Mouse (Mus musculus) forebrain, embryonic 10.5 days (tissue): ENCODE data around the gene Eya4. TPM values are rescaled to one million over a fixed set of nuclear protein-coding genes. Genes with fewer than 3 reads are reported as not detected.
A peak's percentile ranks its signal among the peaks of the same experiment; 100 is the strongest.

Experiments used
- DNase-seq: peaks from one replicate; pipeline ENCODE4 v3.0.0-alpha.2; 2017; ENCODE audit warnings: low spot score; ENCODE audit errors: extremely low spot score
- H3K27ac ChIP-seq: fragments of 300-500 bp; sonication (generic); 2 replicates; pipeline ENCODE4 v1.5.1; 2016; ENCODE audit warnings: mild to moderate bottlenecking
- H3K27me3 ChIP-seq: fragments of 300-500 bp; sonication (generic); 2 replicates; pipeline ENCODE4 v1.6.1; 2016; ENCODE audit warnings: mild to moderate bottlenecking; ENCODE audit not compliant: poor library complexity, severe bottlenecking
- H3K36me3 ChIP-seq: fragments of 300-500 bp; sonication (generic); replicated peaks from 2 replicates; pipeline ENCODE4 v1.6.1; 2016; ENCODE audit warnings: mild to moderate bottlenecking, moderate library complexity
- H3K4me1 ChIP-seq: fragments of 300-500 bp; sonication (generic); 2 replicates; pipeline ENCODE4 v1.6.1; 2016
- H3K4me3 ChIP-seq: fragments of 300-500 bp; sonication (generic); 2 replicates; pipeline ENCODE4 v1.5.1; 2016; ENCODE audit warnings: mild to moderate bottlenecking, moderate library complexity
- H3K9me3 ChIP-seq: fragments of 300-500 bp; sonication (generic); 2 replicates; pipeline ENCODE4 v1.6.1; 2016; ENCODE audit warnings: mild to moderate bottlenecking, moderate library complexity
- WGBS: fragments of 180-500 bp; shearing (Covaris S2); methylation state at CpG from one replicate; pipeline ENCODE4 v1.1.7; 2016; 5-methylcytosine and 5-hydroxymethylcytosine counted together
- polyA plus RNA-seq: library from polyadenylated mRNA; unstranded; fragments of >200 nt; fragmentation: Nextera tagmentation; extraction: Ambion mirVana; gene quantifications from 2 replicates; pipeline ENCODE4 v1.2.1, GENCODE M21; 2016

Eya4 gene
- polyA plus RNA-seq, 1 experiment from 2014 or later, result 5.1 TPM

DNA sequence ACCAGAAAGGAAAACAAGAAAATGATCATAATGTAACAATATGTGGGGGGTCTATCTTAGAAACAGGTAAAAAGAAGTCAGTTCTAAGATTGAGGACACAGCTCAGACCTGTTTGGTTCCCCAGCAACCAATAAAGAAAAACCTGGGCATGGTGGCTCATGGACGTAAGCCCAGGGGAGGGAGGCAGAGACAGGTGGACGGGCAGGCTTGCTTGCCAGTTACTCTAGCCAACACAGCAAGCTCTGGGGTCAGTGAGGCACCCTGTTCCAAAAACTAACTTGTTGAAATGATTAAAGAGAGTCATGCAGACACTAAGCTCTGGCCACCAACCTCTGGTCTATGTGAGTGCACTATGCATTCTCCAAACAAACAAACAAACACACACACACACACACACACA, 139.2 kb downstream of the Eya4 start:
- H3K27ac ChIP-seq, result no peak overlapping the region
- 97% methylated on average over 2 of the region's 2 CpGs for WGBS
- no peaks in the 10 kb centered on the region for H3K9me3 ChIP-seq
- H3K4me1 ChIP-seq, result no peaks in the 10 kb centered on the region
- no peaks in the 10 kb centered on the region for H3K36me3 ChIP-seq
- DNase-seq, result no peak
- H3K27me3 ChIP-seq, result no peaks in the 10 kb centered on the region
- no peak overlapping the region for H3K4me3 ChIP-seq

DNA sequence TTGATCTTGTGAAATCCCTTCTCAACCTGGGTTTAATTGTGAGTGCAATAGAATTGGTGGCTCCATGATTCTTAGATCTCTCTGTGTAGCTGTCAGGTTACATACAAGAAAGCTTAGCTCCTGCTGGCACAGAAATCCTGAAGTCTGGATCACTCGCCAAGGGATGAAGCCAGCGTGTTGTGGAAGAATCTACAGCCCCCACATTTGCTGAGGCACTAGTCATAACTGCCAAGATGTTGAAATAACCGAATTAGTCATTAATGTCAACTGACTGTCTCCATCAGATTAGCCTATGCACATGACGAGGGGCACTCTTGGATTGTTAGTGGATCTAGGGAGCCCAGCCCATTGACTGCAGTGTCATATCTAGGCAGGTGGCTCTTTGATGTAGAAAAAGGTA, 146.7 kb downstream of the Eya4 start:
- no peak overlapping the region for H3K4me3 ChIP-seq
- H3K9me3 ChIP-seq, result no peaks in the 10 kb centered on the region
- DNase-seq, result no peak
- no peaks in the 10 kb centered on the region for H3K27me3 ChIP-seq
- WGBS, result 72% methylated on average over 4 of the region's 4 CpGs
- H3K27ac ChIP-seq, result no peak overlapping the region
- peaks cover 17% of the 10 kb centered on the region for H3K4me1 ChIP-seq
- no peaks in the 10 kb centered on the region for H3K36me3 ChIP-seq

DNA sequence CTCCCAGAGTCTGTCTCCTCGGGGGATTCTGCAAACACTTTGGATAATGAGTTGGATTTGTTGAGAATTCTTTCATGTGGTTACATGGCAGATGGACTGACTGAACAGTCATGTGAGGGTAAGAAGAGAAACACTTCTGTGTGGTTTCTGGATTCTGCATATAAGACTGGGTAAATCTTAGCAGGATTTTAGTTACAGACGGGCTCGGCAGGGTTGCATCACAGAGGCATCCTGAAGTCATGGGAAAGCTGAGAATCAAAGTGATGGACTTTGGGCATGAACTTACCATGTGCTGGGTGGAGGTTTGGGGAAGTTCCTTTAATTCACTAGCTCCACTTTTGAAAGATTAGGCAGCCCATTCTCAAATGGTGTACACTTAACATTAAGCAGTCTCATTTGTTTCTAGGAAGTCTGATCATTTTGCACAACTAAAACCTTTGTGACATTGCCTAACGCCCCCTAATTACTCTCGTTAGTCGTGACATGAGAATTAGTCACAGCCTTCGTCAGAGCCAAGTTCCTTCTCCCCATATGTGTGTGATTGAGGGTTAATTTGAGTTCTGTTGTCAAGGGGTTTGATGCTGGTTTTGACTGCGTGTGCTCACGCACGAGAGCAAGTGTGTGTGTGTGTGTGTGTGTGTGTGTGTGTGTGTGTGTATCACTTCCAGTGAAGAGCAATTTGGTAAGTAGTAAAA, 147.3 kb downstream of the Eya4 start:
- no peak overlapping the region for H3K4me3 ChIP-seq
- no peak overlapping the region for H3K27ac ChIP-seq
- no peak for DNase-seq
- H3K36me3 ChIP-seq, result no peaks in the 10 kb centered on the region
- 50% methylated on average over 10 of the region's 10 CpGs for WGBS
- no peaks in the 10 kb centered on the region for H3K27me3 ChIP-seq
- H3K4me1 ChIP-seq, result peaks cover 17% of the 10 kb centered on the region
- H3K9me3 ChIP-seq, result no peaks in the 10 kb centered on the region

DNA sequence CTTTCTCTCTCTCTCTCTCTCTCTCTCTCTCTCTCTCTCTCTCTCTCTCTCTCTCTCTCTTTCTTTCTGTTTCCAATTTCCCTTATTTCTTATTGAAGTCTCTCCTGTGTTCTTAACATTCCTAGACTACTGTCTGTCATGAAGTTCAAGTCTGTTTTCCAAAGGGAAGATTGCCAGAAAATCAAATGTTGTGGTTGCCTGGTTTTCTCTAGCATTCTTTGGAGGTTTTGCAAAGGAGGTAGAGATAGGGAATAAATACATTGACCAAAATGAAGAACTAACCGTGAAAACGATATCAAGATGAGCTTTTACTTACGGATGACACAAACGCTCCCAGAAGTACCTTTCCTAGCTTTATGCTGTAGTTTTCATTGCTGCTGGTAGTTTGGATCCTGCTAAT, 148.0 kb downstream of the Eya4 start:
- H3K27me3 ChIP-seq, result no peaks in the 10 kb centered on the region
- H3K27ac ChIP-seq, result no peak overlapping the region
- H3K36me3 ChIP-seq, result no peaks in the 10 kb centered on the region
- DNase-seq, result no peak
- peaks cover 17% of the 10 kb centered on the region for H3K4me1 ChIP-seq
- no peaks in the 10 kb centered on the region for H3K9me3 ChIP-seq
- H3K4me3 ChIP-seq, result no peak overlapping the region
- 90% methylated on average over 4 of the region's 4 CpGs for WGBS

DNA sequence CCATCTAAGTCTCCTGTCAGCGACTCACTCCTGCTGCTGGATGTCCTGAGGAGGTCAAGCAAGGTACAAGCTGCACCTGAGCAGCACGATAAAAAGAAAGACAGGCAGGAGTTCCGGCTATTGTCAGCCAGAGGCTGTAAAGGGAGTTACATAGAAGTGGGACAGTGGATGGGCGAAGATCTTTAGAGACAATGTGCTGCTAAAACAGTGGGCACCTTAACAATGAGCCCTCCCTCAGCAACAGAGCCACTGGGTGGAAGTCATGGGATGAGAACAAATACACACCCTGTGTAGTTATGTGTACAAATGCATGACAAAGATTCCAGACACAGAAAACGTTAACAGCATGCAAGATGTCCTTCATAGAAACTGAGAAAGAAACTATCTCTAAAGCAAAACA, 152.3 kb downstream of the Eya4 start:
- H3K4me1 ChIP-seq, result peaks cover 16% of the 10 kb centered on the region
- H3K4me3 ChIP-seq, result no peak overlapping the region
- H3K36me3 ChIP-seq, result no peaks in the 10 kb centered on the region
- no peak overlapping the region for H3K27ac ChIP-seq
- 80% methylated on average over 5 of the region's 5 CpGs for WGBS
- no peaks in the 10 kb centered on the region for H3K27me3 ChIP-seq
- DNase-seq, result no peak
- H3K9me3 ChIP-seq, result no peaks in the 10 kb centered on the region

DNA sequence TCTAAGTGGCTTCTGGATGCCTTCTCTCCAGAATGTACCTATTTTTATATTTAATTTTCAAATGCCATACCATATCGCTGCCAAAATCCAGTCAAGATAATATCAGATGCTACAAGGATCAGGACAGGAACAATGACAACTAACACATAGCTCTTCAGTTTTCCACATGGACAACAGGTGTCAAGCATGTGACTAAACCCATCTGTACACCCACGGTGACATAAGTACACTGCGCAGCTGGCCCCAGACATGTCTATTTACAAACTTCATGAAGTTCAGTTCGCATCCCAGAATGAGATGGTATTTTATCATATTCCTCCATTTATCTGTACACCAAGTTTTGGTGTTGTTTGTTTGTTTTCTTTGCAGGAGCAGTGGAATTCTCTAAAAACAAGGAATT, 154.2 kb downstream of the Eya4 start:
- Histone ChIP-seq H3K27me3 (no peaks in the 10 kb centered on the region), H3K9me3 (no peaks in the 10 kb centered on the region), H3K4me1 (peaks cover 11% of the 10 kb centered on the region), H3K27ac (no peak overlapping the region), H3K4me3 (no peak overlapping the region), H3K36me3 (no peaks in the 10 kb centered on the region)
- DNase-seq, result no peak
- WGBS, result 95% methylated on average over 4 of the region's 4 CpGs

DNA sequence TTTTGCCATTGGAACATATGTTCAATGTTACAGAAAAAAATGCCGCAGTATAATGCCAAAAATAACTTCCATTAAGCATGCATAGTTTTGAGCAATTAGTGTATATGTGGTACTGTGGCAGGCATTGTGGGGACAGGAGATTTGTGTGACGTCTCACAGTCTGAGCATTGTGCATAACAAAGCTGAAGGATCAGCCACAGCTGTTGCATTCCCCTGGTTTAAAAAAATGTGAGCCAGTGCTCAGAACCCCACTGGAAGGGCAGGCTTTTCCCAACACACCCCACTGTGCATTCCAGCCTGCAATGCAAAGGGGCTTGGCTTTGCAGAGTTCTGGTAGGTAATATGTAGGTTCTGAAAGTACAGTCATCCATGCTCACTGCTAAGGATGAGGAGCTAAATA, 155.2 kb downstream of the Eya4 start:
- H3K4me1 ChIP-seq, result peaks cover 11% of the 10 kb centered on the region
- H3K27me3 ChIP-seq, result no peaks in the 10 kb centered on the region
- WGBS, result 42% methylated on average over 2 of the region's 2 CpGs
- no peaks in the 10 kb centered on the region for H3K36me3 ChIP-seq
- no peak for DNase-seq
- H3K9me3 ChIP-seq, result no peaks in the 10 kb centered on the region
- peak overlapping the region; percentile 60; the same call in 1 of the 2 replicates for H3K27ac ChIP-seq
- no peak overlapping the region for H3K4me3 ChIP-seq

DNA sequence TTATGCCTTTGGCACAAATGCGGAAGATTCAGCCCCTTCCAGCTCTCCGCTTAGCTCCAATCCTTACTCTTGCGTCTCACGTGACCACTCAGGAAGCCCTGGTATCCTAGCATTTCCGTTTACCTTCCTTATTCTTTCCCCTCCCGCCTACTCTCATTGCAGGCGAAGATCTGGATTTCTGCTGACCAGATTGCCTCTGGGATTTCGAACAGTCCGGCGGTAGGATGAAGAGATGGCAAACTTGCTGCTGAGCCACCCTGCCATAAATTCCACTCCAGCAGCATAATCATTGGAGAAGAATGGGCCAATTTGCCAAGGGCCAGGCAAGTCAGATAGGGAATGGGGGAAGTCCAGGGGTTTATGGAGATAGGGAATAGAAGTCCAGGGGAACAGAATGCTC, 160.8 kb downstream of the Eya4 start:
- no peak for DNase-seq
- 90% methylated on average over 10 of the region's 10 CpGs for WGBS
- H3K27ac ChIP-seq, result no peak overlapping the region
- 0 out of 2 replicates have a peak, but pooled peaks cover 3% of the 10 kb centered on the region for H3K4me1 ChIP-seq
- H3K27me3 ChIP-seq, result no peaks in the 10 kb centered on the region
- H3K9me3 ChIP-seq, result no peaks in the 10 kb centered on the region
- no peaks in the 10 kb centered on the region for H3K36me3 ChIP-seq
- H3K4me3 ChIP-seq, result no peak overlapping the region

DNA sequence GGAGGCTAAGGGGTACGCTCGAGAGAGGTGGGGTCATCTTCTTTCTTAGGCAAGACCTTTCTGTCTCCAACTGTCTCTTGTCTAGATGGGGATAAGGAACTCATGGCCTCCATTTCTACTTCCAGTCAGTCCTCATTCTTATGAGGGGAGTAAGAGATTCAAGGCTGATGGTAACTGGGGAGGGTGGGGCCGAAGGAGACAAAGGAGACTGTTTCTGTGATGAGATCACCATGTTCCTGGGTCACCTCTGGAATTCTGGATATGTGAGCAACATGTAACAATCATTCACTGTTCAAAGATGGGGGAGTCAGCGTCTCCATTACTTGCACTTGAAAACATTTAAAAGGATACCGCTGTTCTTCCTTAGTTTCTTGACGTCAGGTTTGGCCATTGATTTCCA, 165.2 kb downstream of the Eya4 start:
- DNase-seq, result no peak
- Histone ChIP-seq H3K27ac (no peak overlapping the region), H3K4me3 (no peak overlapping the region), H3K9me3 (peaks cover 6% of the 10 kb centered on the region; the same call in 1 of the 2 replicates), H3K27me3 (0 out of 2 replicates have a peak, but pooled peaks cover 2% of the 10 kb centered on the region), H3K36me3 (no peaks in the 10 kb centered on the region), H3K4me1 (peaks cover 6% of the 10 kb centered on the region)
- WGBS, result 92% methylated on average over 6 of the region's 6 CpGs

DNA sequence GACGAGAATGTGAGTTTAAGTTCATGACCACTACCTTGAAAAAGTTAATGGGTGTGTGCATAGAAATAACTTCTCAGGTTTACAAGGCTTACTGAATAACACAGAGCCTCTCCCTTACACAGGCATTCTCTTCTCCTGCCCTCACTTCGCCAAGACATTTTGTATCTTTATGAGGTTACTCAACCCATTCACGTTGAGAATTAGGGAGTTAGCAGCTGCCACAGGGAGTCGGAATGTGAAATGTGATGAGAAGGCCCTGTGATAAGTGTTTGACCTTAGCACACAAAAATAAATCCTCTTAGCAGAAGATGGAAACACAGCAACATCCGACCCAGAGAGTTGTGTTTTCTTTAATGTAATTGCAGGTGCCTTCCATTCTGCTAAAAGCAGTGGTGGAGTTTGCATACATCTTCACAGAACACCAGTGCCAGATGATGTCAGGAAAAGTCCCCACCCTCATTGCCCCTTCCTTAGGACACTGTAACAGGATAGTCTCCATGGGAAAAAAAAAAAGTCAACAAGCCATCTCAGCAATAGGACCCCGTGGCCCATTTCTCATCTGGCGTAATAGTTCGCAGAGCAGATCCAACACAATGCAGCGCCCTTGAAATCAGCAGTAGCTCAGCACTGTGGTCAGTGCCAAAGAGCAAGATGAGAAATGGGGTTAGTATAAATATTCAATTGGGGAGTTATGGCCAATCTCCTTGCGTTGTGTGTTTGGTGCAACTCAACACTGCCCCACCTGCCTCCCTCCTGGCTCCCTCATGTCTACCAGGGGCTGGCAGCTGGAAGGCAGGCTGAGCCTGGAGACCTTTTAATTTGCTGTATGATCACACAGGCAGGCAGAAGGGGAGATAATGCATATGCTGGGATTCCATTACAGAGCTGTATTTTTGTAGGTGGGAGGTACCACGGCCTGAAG, 168.8 kb downstream of the Eya4 start:
- Histone ChIP-seq H3K4me3 (no peak overlapping the region), H3K9me3 (peaks cover 6% of the 10 kb centered on the region; the same call in 1 of the 2 replicates), H3K27me3 (0 out of 2 replicates have a peak, but pooled peaks cover 6% of the 10 kb centered on the region), H3K36me3 (no peaks in the 10 kb centered on the region), H3K27ac (no peak overlapping the region), H3K4me1 (peaks cover 41% of the 10 kb centered on the region)
- WGBS, result 90% methylated on average over 11 of the region's 11 CpGs
- no peak for DNase-seq

DNA sequence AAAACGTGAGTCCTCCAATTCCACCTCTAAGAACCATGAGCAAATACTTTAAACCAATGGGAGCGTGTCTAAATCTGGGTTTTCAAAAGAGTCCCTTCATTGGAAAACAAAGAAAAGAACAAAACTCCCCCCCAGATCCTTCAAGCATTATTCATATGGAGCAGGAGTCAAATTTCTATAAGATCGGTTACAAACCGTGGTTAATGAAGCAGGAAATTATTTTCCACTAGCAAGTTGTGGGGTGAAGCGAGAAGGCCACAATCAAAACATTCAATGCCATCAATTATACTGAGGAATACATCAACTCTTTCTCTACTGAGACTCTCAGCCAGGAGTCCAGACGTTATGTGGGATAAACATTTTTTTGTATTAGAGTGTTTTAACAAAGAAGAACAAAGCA, 171.3 kb downstream of the Eya4 start:
- no peak overlapping the region for H3K4me3 ChIP-seq
- H3K4me1 ChIP-seq, result peaks cover 41% of the 10 kb centered on the region
- H3K27me3 ChIP-seq, result 0 out of 2 replicates have a peak, but pooled peaks cover 6% of the 10 kb centered on the region
- no peak overlapping the region for H3K27ac ChIP-seq
- H3K9me3 ChIP-seq, result peaks cover 6% of the 10 kb centered on the region; the same call in 1 of the 2 replicates
- 24% methylated on average over 6 of the region's 6 CpGs for WGBS
- no peak for DNase-seq
- no peaks in the 10 kb centered on the region for H3K36me3 ChIP-seq

DNA sequence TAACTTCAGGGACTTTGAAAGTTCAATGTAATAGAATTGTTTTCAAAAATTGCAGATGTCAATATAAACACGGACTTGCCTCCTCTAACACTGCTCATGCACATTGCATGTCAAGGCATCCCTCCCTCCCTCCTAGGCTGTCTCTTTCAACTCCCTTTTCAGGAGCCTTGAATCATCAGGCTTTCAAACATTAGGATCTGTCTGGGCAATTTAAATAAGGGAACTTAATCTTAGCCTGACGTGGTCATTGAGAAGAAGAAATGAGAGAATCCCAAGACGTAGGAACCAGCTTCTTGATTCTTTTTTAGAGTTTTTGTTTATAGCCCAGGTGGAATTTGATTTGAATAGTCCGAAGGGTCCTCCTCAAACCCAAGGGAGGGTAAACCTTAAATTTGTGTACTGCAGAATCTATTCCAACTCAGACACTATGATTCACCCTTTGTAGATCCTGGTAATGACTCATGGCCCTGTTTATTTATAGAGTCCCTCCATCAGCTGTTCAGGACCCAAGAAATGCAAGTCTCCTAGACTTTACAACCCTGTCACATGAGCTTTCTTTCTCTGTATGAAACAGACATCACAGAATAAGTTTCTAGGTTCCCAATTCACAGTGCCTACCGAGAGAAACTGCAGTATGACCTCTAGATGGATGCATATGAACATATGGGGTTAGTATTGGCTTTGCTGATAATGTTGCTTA, 173.1 kb downstream of the Eya4 start:
- WGBS, result 84% methylated on average over 5 of the region's 5 CpGs
- Histone ChIP-seq H3K4me3 (no peak overlapping the region), H3K4me1 (peaks cover 41% of the 10 kb centered on the region), H3K27me3 (0 out of 2 replicates have a peak, but pooled peaks cover 6% of the 10 kb centered on the region), H3K9me3 (no peaks in the 10 kb centered on the region), H3K27ac (no peak overlapping the region), H3K36me3 (no peaks in the 10 kb centered on the region)
- DNase-seq, result no peak
